Mouse (Mus musculus) heart, postnatal 10 days (tissue): ENCODE results near the gene Gtpbp1. TPM values are rescaled to one million over a fixed set of nuclear protein-coding genes. Genes with fewer than 3 reads are reported as not detected.

Experiments used
- total RNA-seq, 2 experiments: library from RNA; stranded (reverse); gene quantifications; 2 replicates each; pipeline ENCODE4 v1.2.3; 2021

Gtpbp1 gene
- total RNA-seq, 2 experiments from 2014 or later, result 36.1 to 37.8 TPM

Other genes starting within 250 kb of the Gtpbp1 start
- 10 to 100 TPM; 79.6 to 81.4 TPM for gene Csnk1e, start 235.3 kb upstream of the Gtpbp1 start, total RNA-seq
- under 1 TPM; 0.27 to 0.31 TPM for gene Kcnj4, start 185.6 kb upstream of the Gtpbp1 start, total RNA-seq
- gene Kdelr3, start 174.4 kb upstream of the Gtpbp1 start, total RNA-seq, result 10 to 100 TPM; 21.4 to 24.2 TPM
- 100 to 1,000 TPM; 186 to 188 TPM for gene Ddx17, start 144.1 kb upstream of the Gtpbp1 start, total RNA-seq
- 1 to 10 TPM in 1 of 2 experiments, under 1 TPM in 1; 0.69 to 1.2 TPM for gene Dmc1, start 85.7 kb upstream of the Gtpbp1 start, total RNA-seq
- 1 to 10 TPM in 1 of 2 experiments, under 1 TPM in 1; 0.97 to 1.3 TPM for gene Fam227a, start 31.9 kb upstream of the Gtpbp1 start, total RNA-seq
- gene Cby1, start 31.6 kb upstream of the Gtpbp1 start, total RNA-seq, result 10 to 100 TPM; 28.2 to 29.3 TPM
- 100 to 1,000 TPM; 146 to 154 TPM for gene Tomm22, start 20.0 kb upstream of the Gtpbp1 start, total RNA-seq
- gene Josd1, start 2.9 kb upstream of the Gtpbp1 start, total RNA-seq, result 10 to 100 TPM; 29.3 to 30.1 TPM
- gene Sun2, start 51.7 kb downstream of the Gtpbp1 start, total RNA-seq, result 10 to 100 TPM; 69.7 to 71.8 TPM
- gene Dnal4, start 87.0 kb downstream of the Gtpbp1 start, total RNA-seq, result 10 to 100 TPM; 20.2 to 22.9 TPM
- gene Nptxr, start 113.9 kb downstream of the Gtpbp1 start, total RNA-seq, result 1 to 10 TPM; 3.8 to 4.1 TPM
- 1 to 10 TPM in 1 of 2 experiments, under 1 TPM in 1; 0.74 to 1.8 TPM for gene Npcd, start 143.4 kb downstream of the Gtpbp1 start, total RNA-seq
- gene Cbx6, start 143.8 kb downstream of the Gtpbp1 start, total RNA-seq, result 10 to 100 TPM; 40.7 to 48.7 TPM
- gene Apobec3, start 200.8 kb downstream of the Gtpbp1 start, total RNA-seq, result 10 to 100 TPM; 11.2 to 11.7 TPM